Mouse (Mus musculus): Measurements from ENCODE around the gene Taok3. TPM values are rescaled to one million over a fixed set of nuclear protein-coding genes. Genes with fewer than 3 reads are reported as not detected.

The Taok3 gene
- polyA plus RNA-seq, 1 experiment from 2014 or later: 40.4 TPM

GRCm38 (mm10) chr5:117303691-117304579, 184.0 kb downstream of the Taok3 start:
- Histone ChIP-seq H3K4me2 (replicated peaks; ENCODE audit: low read depth) (no peak overlapping the region), H3K9ac (ENCODE audit: low read depth, low read length) (no peak overlapping the region), H3K9me3 (ENCODE audit: control insufficient read depth) (no peaks in the 10 kb centered on the region), H3K4me3 (ENCODE audit: low read depth, low read length) (no peak overlapping the region), H3K4me1 (replicated peaks; ENCODE audit: control insufficient read depth, insufficient read depth, low read length) (no peaks in the 10 kb centered on the region), H3K36me3 (ENCODE audit: control insufficient read depth, insufficient read depth) (no peaks in the 10 kb centered on the region), H3K27ac (ENCODE audit: low read depth, low read length) (no peak overlapping the region), H3K27me3 (replicated peaks; ENCODE audit: control insufficient read depth, insufficient read depth, low read length) (no peaks in the 10 kb centered on the region)
- no peak for TF ChIP-seq CTCF (IDR thresholded peaks at IDR 0.05; ENCODE audit: low read depth)
- 57% methylated on average over 18 of the region's 18 CpGs for WGBS
- ATAC-seq: no peak

- Histone ChIP-seq H3K9ac (ENCODE audit: low read depth, low read length) (no peak overlapping the region), H3K4me3 (ENCODE audit: low read depth, low read length) (no peak overlapping the region), H3K4me2 (replicated peaks; ENCODE audit: low read depth) (no peak overlapping the region), H3K27me3 (replicated peaks; ENCODE audit: control insufficient read depth, insufficient read depth, low read length) (no peaks in the 10 kb centered on the region), H3K36me3 (ENCODE audit: control insufficient read depth, insufficient read depth) (no peaks in the 10 kb centered on the region), H3K9me3 (ENCODE audit: control insufficient read depth) (no peaks in the 10 kb centered on the region), H3K27ac (ENCODE audit: low read depth, low read length) (no peak overlapping the region), H3K4me1 (replicated peaks; ENCODE audit: control insufficient read depth, insufficient read depth, low read length) (no peaks in the 10 kb centered on the region)
- WGBS: 55% methylated on average over 7 of the region's 7 CpGs
- 0 out of 2 replicates have a peak, but pooled peaks have one; percentile 17 for ATAC-seq
- TF ChIP-seq CTCF (IDR thresholded peaks at IDR 0.05; ENCODE audit: low read depth): peak; percentile 84
Measured at GRCm38 (mm10) chr5:117304947-117305346, 185.0 kb downstream of the Taok3 start.

DNA sequence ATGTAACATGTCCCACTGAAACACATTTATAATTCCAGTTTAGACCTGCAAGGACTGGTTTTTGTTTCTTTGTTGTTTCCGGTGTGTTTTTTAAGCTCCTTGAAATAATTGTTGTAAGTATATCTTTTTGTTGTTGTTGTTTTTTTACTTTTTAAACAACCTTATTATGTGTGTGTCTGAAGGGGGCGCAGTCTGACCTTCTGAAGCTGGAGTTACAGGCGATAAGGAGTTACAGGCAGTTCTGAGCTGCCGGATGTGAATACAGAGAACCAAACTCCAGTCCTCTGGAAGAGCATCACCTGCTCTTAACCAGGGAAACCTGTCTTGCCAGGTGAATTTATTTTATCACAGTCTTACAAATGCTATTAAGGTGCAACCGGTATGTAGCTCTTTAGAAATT, 185.8 kb downstream of the Taok3 start:
- TF ChIP-seq CTCF (IDR thresholded peaks at IDR 0.05; ENCODE audit: low read depth): 0 out of 2 replicates have a peak, but pooled peaks have one; percentile 9
- Histone ChIP-seq H3K4me1 (replicated peaks; ENCODE audit: control insufficient read depth, insufficient read depth, low read length) (no peaks in the 10 kb centered on the region), H3K4me2 (replicated peaks; ENCODE audit: low read depth) (no peak overlapping the region), H3K4me3 (ENCODE audit: low read depth, low read length) (no peak overlapping the region), H3K9ac (ENCODE audit: low read depth, low read length) (no peak overlapping the region), H3K27me3 (replicated peaks; ENCODE audit: control insufficient read depth, insufficient read depth, low read length) (no peaks in the 10 kb centered on the region), H3K27ac (ENCODE audit: low read depth, low read length) (no peak overlapping the region), H3K36me3 (ENCODE audit: control insufficient read depth, insufficient read depth) (no peaks in the 10 kb centered on the region), H3K9me3 (ENCODE audit: control insufficient read depth) (no peaks in the 10 kb centered on the region)
- ATAC-seq: no peak
- 82% methylated on average over 5 of the region's 5 CpGs for WGBS

DNA sequence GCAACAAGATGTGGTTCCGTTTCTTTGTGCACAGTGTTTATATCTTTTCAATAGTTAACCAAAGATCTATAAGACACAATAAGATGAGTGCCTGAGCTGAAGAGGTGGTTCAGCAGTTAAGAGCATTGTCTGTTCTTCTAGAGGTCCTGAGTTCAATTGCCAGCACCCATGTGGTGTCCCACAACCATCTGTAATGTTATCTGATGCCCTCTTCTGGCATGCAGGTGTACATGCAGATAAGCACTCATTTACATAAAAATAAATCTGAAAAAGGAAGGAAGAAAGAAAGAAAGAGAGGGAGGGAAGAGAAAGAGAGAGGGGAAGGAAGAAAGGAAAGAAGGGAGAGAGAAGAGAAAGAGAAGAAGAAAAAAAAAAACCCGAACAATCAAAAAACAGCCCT, 186.9 kb downstream of the Taok3 start:
- no peak overlapping the region for H3K4me3 ChIP-seq (ENCODE audit: low read depth, low read length)
- H3K36me3 ChIP-seq (ENCODE audit: control insufficient read depth, insufficient read depth): no peaks in the 10 kb centered on the region
- no peaks in the 10 kb centered on the region for H3K9me3 ChIP-seq (ENCODE audit: control insufficient read depth)
- H3K4me2 ChIP-seq (replicated peaks; ENCODE audit: low read depth): no peak overlapping the region
- WGBS: 94% methylated on average over 2 of the region's 2 CpGs
- TF ChIP-seq CTCF (IDR thresholded peaks at IDR 0.05; ENCODE audit: low read depth): peak; percentile 35; the same call in 1 of the 2 replicates
- no peak overlapping the region for H3K9ac ChIP-seq (ENCODE audit: low read depth, low read length)
- no peaks in the 10 kb centered on the region for H3K4me1 ChIP-seq (replicated peaks; ENCODE audit: control insufficient read depth, insufficient read depth, low read length)
- H3K27ac ChIP-seq (ENCODE audit: low read depth, low read length): no peak overlapping the region
- no peaks in the 10 kb centered on the region for H3K27me3 ChIP-seq (replicated peaks; ENCODE audit: control insufficient read depth, insufficient read depth, low read length)
- ATAC-seq: no peak

- peak; percentile 71 for ATAC-seq
- H3K4me1 ChIP-seq (replicated peaks; ENCODE audit: control insufficient read depth, insufficient read depth, low read length): no peaks in the 10 kb centered on the region
- WGBS: 21% methylated on average over 11 of the region's 11 CpGs
- TF ChIP-seq CTCF (IDR thresholded peaks at IDR 0.05; ENCODE audit: low read depth): peak; percentile 94
- H3K4me3 ChIP-seq (ENCODE audit: low read depth, low read length): no peak overlapping the region
- no peak overlapping the region for H3K27ac ChIP-seq (ENCODE audit: low read depth, low read length)
- H3K9me3 ChIP-seq (ENCODE audit: control insufficient read depth): no peaks in the 10 kb centered on the region
- H3K4me2 ChIP-seq (replicated peaks; ENCODE audit: low read depth): no peak overlapping the region
- no peak overlapping the region for H3K9ac ChIP-seq (ENCODE audit: low read depth, low read length)
- H3K27me3 ChIP-seq (replicated peaks; ENCODE audit: control insufficient read depth, insufficient read depth, low read length): no peaks in the 10 kb centered on the region
- H3K36me3 ChIP-seq (ENCODE audit: control insufficient read depth, insufficient read depth): no peaks in the 10 kb centered on the region
Measured at GRCm38 (mm10) chr5:117307699-117308098, 187.8 kb downstream of the Taok3 start.

GRCm38 (mm10) chr5:117313420-117313819, 193.5 kb downstream of the Taok3 start:
- Histone ChIP-seq H3K27me3 (replicated peaks; ENCODE audit: control insufficient read depth, insufficient read depth, low read length) (no peaks in the 10 kb centered on the region), H3K4me3 (ENCODE audit: low read depth, low read length) (peak overlapping the region; percentile 23), H3K4me1 (replicated peaks; ENCODE audit: control insufficient read depth, insufficient read depth, low read length) (peaks cover 9% of the 10 kb centered on the region), H3K9me3 (ENCODE audit: control insufficient read depth) (no peaks in the 10 kb centered on the region), H3K4me2 (replicated peaks; ENCODE audit: low read depth) (peak overlapping the region; percentile 66), H3K9ac (ENCODE audit: low read depth, low read length) (no peak overlapping the region), H3K27ac (ENCODE audit: low read depth, low read length) (peak overlapping the region; percentile 5), H3K36me3 (ENCODE audit: control insufficient read depth, insufficient read depth) (no peaks in the 10 kb centered on the region)
- TF ChIP-seq CTCF (IDR thresholded peaks at IDR 0.05; ENCODE audit: low read depth): no peak
- ATAC-seq: peak; percentile 26; the same call in 1 of the 2 replicates
- 12% methylated on average over 14 of the region's 14 CpGs for WGBS
